Mouse (Mus musculus) kidney, adult 2 months (tissue): Measurements from ENCODE around the gene Iqcf1. TPM values are rescaled to one million over a fixed set of nuclear protein-coding genes. Genes with fewer than 3 reads are reported as not detected.
"Not testable (repeated sequence)": the region's sequence is repeated elsewhere in the genome, so short reads cannot be mapped to it uniquely, and the experiment has no call there.

ENCODE experiments used
- DNase-seq: peaks from one replicate; pipeline ENCODE4 v3.0.0; 2021
- H3K27ac ChIP-seq: fragments of 200-500 bp; 2 replicates; pipeline ENCODE4 v1.5.1; 2012; ENCODE audit warnings: low read depth, low read length, control low read depth, inconsistent platforms; ENCODE audit not compliant: insufficient read depth
- H3K27me3 ChIP-seq: fragments of 200-500 bp; replicated peaks from 2 replicates; pipeline ENCODE4 v1.6.1; 2012; ENCODE audit warnings: mild to moderate bottlenecking, moderate library complexity, low read length, inconsistent platforms; ENCODE audit not compliant: control insufficient read depth, insufficient read depth
- H3K36me3 ChIP-seq: fragments of 200-500 bp; 2 replicates; pipeline ENCODE4 v1.6.1; 2012; ENCODE audit warnings: mild to moderate bottlenecking, moderate library complexity, low read length, inconsistent platforms; ENCODE audit not compliant: control insufficient read depth, insufficient read depth
- H3K4me1 ChIP-seq: fragments of 200-500 bp; 2 replicates; pipeline ENCODE4 v1.6.1; 2011; ENCODE audit warnings: low read length; ENCODE audit not compliant: control insufficient read depth, insufficient read depth
- H3K4me3 ChIP-seq: fragments of 200-500 bp; 2 replicates; pipeline ENCODE4 v1.5.1; 2011; ENCODE audit warnings: mild to moderate bottlenecking, low read depth, low read length, control low read depth; ENCODE audit not compliant: insufficient read depth
- CTCF ChIP-seq: fragments of 200-500 bp; conservative IDR thresholded peaks from 2 replicates; pipeline ENCODE4 v1.5.1; 2011; ENCODE audit warnings: low read depth, mild to moderate bottlenecking, control low read depth, low read length, moderate library complexity, mixed read lengths; ENCODE audit not compliant: insufficient read depth, insufficient read length
- POLR2A ChIP-seq: fragments of 200-500 bp; IDR thresholded peaks from one replicate; pipeline ENCODE4 v1.6.1; 2011; ENCODE audit warnings: low read depth, low read length, control low read depth
- WGBS: fragments of 180-500 bp; shearing (Covaris S2); methylation state at CpG from one replicate; pipeline ENCODE4 v1.1.7; 2018; 5-methylcytosine and 5-hydroxymethylcytosine counted together
- polyA plus RNA-seq: library from polyadenylated mRNA; depleted of rRNA; stranded (reverse); fragments of >200 nt; gene quantifications from 2 replicates; pipeline ENCODE4 v1.2.3, GENCODE M21; 2012

Iqcf1 gene
- polyA plus RNA-seq, 1 experiment = not detected

GRCm38 (mm10) chr9:106483606-106484005 lies 16.2 kb upstream of the Iqcf1 start:
- DNase-seq = no peak
- Histone ChIP-seq H3K27me3 (no peaks in the 10 kb centered on the region), H3K4me1 (no peaks in the 10 kb centered on the region), H3K36me3 (peaks cover 2% of the 10 kb centered on the region), H3K27ac (no peak overlapping the region), H3K4me3 (no peak overlapping the region)
- WGBS = 91% methylated on average over 17 of the region's 17 CpGs
- TF ChIP-seq CTCF = no peak
- no peak for TF ChIP-seq POLR2A

- H3K4me3 ChIP-seq = no peak overlapping the region
- H3K4me1 ChIP-seq = no peaks in the 10 kb centered on the region
- 80% methylated on average over 10 of the region's 10 CpGs for WGBS
- no peak for DNase-seq
- H3K27ac ChIP-seq = no peak overlapping the region
- TF ChIP-seq CTCF (no peak), POLR2A (no peak)
- no peaks in the 10 kb centered on the region for H3K27me3 ChIP-seq
- peaks cover 2% of the 10 kb centered on the region for H3K36me3 ChIP-seq
Measured at GRCm38 (mm10) chr9:106485076-106485475, 14.7 kb upstream of the Iqcf1 start.

- not testable (repeated sequence) for DNase-seq, H3K4me3 ChIP-seq, H3K27me3 ChIP-seq, H3K4me1 ChIP-seq, H3K36me3 ChIP-seq, H3K27ac ChIP-seq
- 86% methylated on average over 6 of the region's 6 CpGs for WGBS
Measured at GRCm38 (mm10) chr9:106487602-106488001, 12.2 kb upstream of the Iqcf1 start.

- H3K4me3 ChIP-seq = no peak overlapping the region
- WGBS = 90% methylated on average over 22 of the region's 22 CpGs
- no peak overlapping the region for H3K27ac ChIP-seq
- TF ChIP-seq CTCF = no peak
- no peak for TF ChIP-seq POLR2A
- no peaks in the 10 kb centered on the region for H3K4me1 ChIP-seq
- no peak for DNase-seq
- no peaks in the 10 kb centered on the region for H3K27me3 ChIP-seq
- no peaks in the 10 kb centered on the region for H3K36me3 ChIP-seq
Measured at GRCm38 (mm10) chr9:106501846-106502245, 2.1 kb downstream of the Iqcf1 start.

GRCm38 (mm10) chr9:106504246-106504645 lies 4.5 kb downstream of the Iqcf1 start:
- Histone ChIP-seq H3K4me3 (no peak overlapping the region), H3K27ac (no peak overlapping the region), H3K36me3 (no peaks in the 10 kb centered on the region), H3K27me3 (no peaks in the 10 kb centered on the region), H3K4me1 (no peaks in the 10 kb centered on the region)
- WGBS = 72% methylated on average over 6 of the region's 6 CpGs
- TF ChIP-seq CTCF = no peak
- no peak for TF ChIP-seq POLR2A
- no peak for DNase-seq

GRCm38 (mm10) chr9:106509356-106509755 lies 9.6 kb downstream of the Iqcf1 start:
- DNase-seq = no peak
- WGBS = 90% methylated on average over 10 of the region's 10 CpGs
- Histone ChIP-seq H3K36me3 (no peaks in the 10 kb centered on the region), H3K4me3 (no peak overlapping the region), H3K27me3 (no peaks in the 10 kb centered on the region), H3K27ac (no peak overlapping the region), H3K4me1 (no peaks in the 10 kb centered on the region)
- TF ChIP-seq CTCF (no peak), POLR2A (no peak)

GRCm38 (mm10) chr9:106512729-106513450 lies 13.1 kb downstream of the Iqcf1 start:
- Histone ChIP-seq H3K27me3 (no peaks in the 10 kb centered on the region), H3K36me3 (no peaks in the 10 kb centered on the region), H3K4me1 (no peaks in the 10 kb centered on the region), H3K4me3 (no peak overlapping the region), H3K27ac (no peak overlapping the region)
- DNase-seq = no peak
- TF ChIP-seq CTCF (no peak), POLR2A (no peak)
- WGBS = 49% methylated on average over 13 of the region's 13 CpGs
